Mouse (Mus musculus) stomach, postnatal 0 days (tissue): ENCODE measurements around the gene Casp2. TPM values are rescaled to one million over a fixed set of nuclear protein-coding genes. Genes with fewer than 3 reads are reported as not detected.

Experiments
- ATAC-seq: fragments of 200-750 bp; cut with Nextera tagmentation; 2 replicates; pipeline ENCODE4 v1.8.0; 2017; ENCODE audit not compliant: low FRiP score, low TSS enrichment
- DNase-seq: peaks from one replicate; pipeline ENCODE4 v3.0.0-alpha.2; 2016; ENCODE audit warnings: low spot score
- H3K27ac ChIP-seq: fragments of 300-500 bp; sonication (generic); replicated peaks from 2 replicates; pipeline ENCODE4 v1.5.1; 2014; ENCODE audit warnings: mild to moderate bottlenecking, control low read depth
- H3K27me3 ChIP-seq: fragments of 300-500 bp; sonication (generic); 2 replicates; pipeline ENCODE4 v1.6.1; 2014; ENCODE audit warnings: low read length; ENCODE audit not compliant: control insufficient read depth, insufficient read depth
- H3K36me3 ChIP-seq: fragments of 300-500 bp; sonication (generic); 2 replicates; pipeline ENCODE4 v1.6.1; 2014; ENCODE audit warnings: low read length, mixed read lengths; ENCODE audit not compliant: control insufficient read depth, insufficient read depth
- H3K4me1 ChIP-seq: fragments of 300-500 bp; sonication (generic); replicated peaks from 2 replicates; pipeline ENCODE4 v1.6.1; 2014; ENCODE audit warnings: antibody characterized with exemption; ENCODE audit not compliant: control insufficient read depth, insufficient read depth
- H3K4me2 ChIP-seq: fragments of 300-500 bp; sonication (generic); replicated peaks from 2 replicates; pipeline ENCODE4 v1.6.1; 2014; ENCODE audit warnings: low read depth, mild to moderate bottlenecking, control low read depth, moderate library complexity
- H3K4me3 ChIP-seq: fragments of 300-500 bp; sonication (generic); 2 replicates; pipeline ENCODE4 v1.5.1; 2014; ENCODE audit warnings: low read depth, low read length, control low read depth
- H3K9ac ChIP-seq: fragments of 300-500 bp; sonication (generic); 2 replicates; pipeline ENCODE4 v1.6.1; 2014; ENCODE audit warnings: mild to moderate bottlenecking, low read length, control low read depth, mixed read lengths
- H3K9me3 ChIP-seq: fragments of 300-500 bp; sonication (generic); 2 replicates; pipeline ENCODE4 v1.6.1; 2016; ENCODE audit warnings: low read length; ENCODE audit not compliant: control insufficient read depth
- CTCF ChIP-seq: IDR thresholded peaks from 2 replicates; pipeline ENCODE4 v1.5.1; 2016; ENCODE audit warnings: antibody characterized with exemption, low read depth, mild to moderate bottlenecking, moderate library complexity
- EP300 ChIP-seq: optimal IDR thresholded peaks from 2 replicates; pipeline ENCODE3; 2016; ENCODE audit warnings: antibody characterized with exemption
- WGBS: fragments of 180-500 bp; shearing (Covaris S2); extraction: QIAGEN DNeasy Blood & Tissue Kit; methylation state at CpG from one replicate; pipeline ENCODE4 v1.1.7; 2014; 5-methylcytosine and 5-hydroxymethylcytosine counted together
- polyA plus RNA-seq: library from polyadenylated mRNA; unstranded; fragments of >200 nt; fragmentation: Nextera tagmentation; extraction: Ambion mirVana; gene quantifications from 2 replicates; pipeline ENCODE4 v1.2.1, GENCODE M21; 2015

Casp2 gene
- polyA plus RNA-seq, 1 experiment from 2014 or later, result 20.2 TPM

- ATAC-seq, result peak; percentile 68; the same call in 1 of the 2 replicates
- no peak for TF ChIP-seq EP300
- no peak for TF ChIP-seq CTCF
- Histone ChIP-seq H3K4me2 (no peak overlapping the region), H3K9me3 (no peaks in the 10 kb centered on the region), H3K4me3 (no peak overlapping the region), H3K27ac (no peak overlapping the region), H3K4me1 (no peaks in the 10 kb centered on the region), H3K36me3 (peaks cover 5% of the 10 kb centered on the region; the same call in 1 of the 2 replicates), H3K9ac (no peak overlapping the region), H3K27me3 (no peaks in the 10 kb centered on the region)
- no peak for DNase-seq
Measured at GRCm38 (mm10) chr6:42287562-42287961, 22.8 kb downstream of the Casp2 start.

GRCm38 (mm10) chr6:42293327-42293726 is 28.5 kb downstream of the Casp2 start:
- no peaks in the 10 kb centered on the region for H3K36me3 ChIP-seq
- no peak for ATAC-seq
- no peak overlapping the region for H3K4me3 ChIP-seq
- H3K27me3 ChIP-seq, result no peaks in the 10 kb centered on the region
- no peak overlapping the region for H3K4me2 ChIP-seq
- TF ChIP-seq EP300, result no peak
- TF ChIP-seq CTCF, result no peak
- H3K9ac ChIP-seq, result no peak overlapping the region
- no peak for DNase-seq
- WGBS, result 86% methylated on average over 6 of the region's 6 CpGs
- no peak overlapping the region for H3K27ac ChIP-seq
- no peaks in the 10 kb centered on the region for H3K4me1 ChIP-seq
- H3K9me3 ChIP-seq, result no peaks in the 10 kb centered on the region

GRCm38 (mm10) chr6:42295549-42296094 is 30.8 kb downstream of the Casp2 start:
- 57% methylated on average over 3 of the region's 3 CpGs for WGBS
- no peak overlapping the region for H3K9ac ChIP-seq
- H3K27me3 ChIP-seq, result no peaks in the 10 kb centered on the region
- no peaks in the 10 kb centered on the region for H3K9me3 ChIP-seq
- DNase-seq (no peak), ATAC-seq (peak; percentile 83)
- no peak overlapping the region for H3K4me3 ChIP-seq
- no peak for TF ChIP-seq EP300
- H3K4me2 ChIP-seq, result no peak overlapping the region
- no peak overlapping the region for H3K27ac ChIP-seq
- no peaks in the 10 kb centered on the region for H3K36me3 ChIP-seq
- no peaks in the 10 kb centered on the region for H3K4me1 ChIP-seq

GRCm38 (mm10) chr6:42299362-42299761 is 34.6 kb downstream of the Casp2 start:
- no peak for ATAC-seq
- H3K9me3 ChIP-seq, result no peaks in the 10 kb centered on the region
- H3K27ac ChIP-seq, result no peak overlapping the region
- TF ChIP-seq CTCF (no peak), EP300 (no peak)
- WGBS, result 71% methylated on average over 5 of the region's 5 CpGs
- H3K36me3 ChIP-seq, result no peaks in the 10 kb centered on the region
- H3K27me3 ChIP-seq, result no peaks in the 10 kb centered on the region
- H3K4me2 ChIP-seq, result no peak overlapping the region
- H3K4me1 ChIP-seq, result no peaks in the 10 kb centered on the region
- no peak overlapping the region for H3K4me3 ChIP-seq
- no peak for DNase-seq
- no peak overlapping the region for H3K9ac ChIP-seq

GRCm38 (mm10) chr6:42309816-42310378 is 45.1 kb downstream of the Casp2 start:
- WGBS, result 48% methylated on average over 8 of the region's 8 CpGs
- no peak for TF ChIP-seq EP300
- TF ChIP-seq CTCF, result peak; percentile 61
- Histone ChIP-seq H3K9me3 (no peaks in the 10 kb centered on the region), H3K4me2 (no peak overlapping the region), H3K36me3 (no peaks in the 10 kb centered on the region), H3K4me1 (no peaks in the 10 kb centered on the region), H3K27ac (no peak overlapping the region), H3K4me3 (no peak overlapping the region), H3K27me3 (no peaks in the 10 kb centered on the region), H3K9ac (no peak overlapping the region)
- ATAC-seq (no peak), DNase-seq (peak; percentile 51)

- no peak for ATAC-seq
- DNase-seq, result no peak
Measured at GRCm38 (mm10) chr6:42310427-42311053, 45.8 kb downstream of the Casp2 start.

More at GRCm38 (mm10) chr6:42310427-42311053, 45.8 kb downstream of the Casp2 start:
- H3K4me2 ChIP-seq, result no peak overlapping the region
- H3K36me3 ChIP-seq, result no peaks in the 10 kb centered on the region
- 80% methylated on average over 2 of the region's 2 CpGs for WGBS
- TF ChIP-seq EP300, result no peak
- TF ChIP-seq CTCF, result no peak
- H3K9me3 ChIP-seq, result no peaks in the 10 kb centered on the region
- H3K27me3 ChIP-seq, result no peaks in the 10 kb centered on the region
- no peak overlapping the region for H3K27ac ChIP-seq
- no peak overlapping the region for H3K4me3 ChIP-seq
- H3K4me1 ChIP-seq, result no peaks in the 10 kb centered on the region
- no peak overlapping the region for H3K9ac ChIP-seq
